Mouse (Mus musculus): Measurements from ENCODE around the gene Slc2a13. TPM values are rescaled to one million over a fixed set of nuclear protein-coding genes. Genes with fewer than 3 reads are reported as not detected.

Gene Slc2a13
- polyA plus RNA-seq (2016; fragmentation: Nextera tagmentation; extraction: Ambion mirVana): 2.7 and 2.9 TPM in 2 replicates

GRCm38 (mm10) chr15:91573111-91573538, at the start of gene Slc2a13:
Slc2a13 (minus strand) TSS chr15:91573261.
- no peaks in the 10 kb centered on the region for H3K36me3 ChIP-seq
- peak within 1 kb of the TSS; percentile 79 for H3K9ac ChIP-seq
- H3K4me2 ChIP-seq (replicated peaks): peak within 1 kb of the TSS; percentile 97
- under 1% methylated on average over 26 of the region's 26 CpGs for WGBS
- peak; percentile 88 for ATAC-seq (ENCODE audit: insufficient number of reproducible peaks, insufficient read depth, low FRiP score, low TSS enrichment)
- H3K27me3 ChIP-seq: peaks cover 8% of the 10 kb centered on the region; the same call in 1 of the 2 replicates
- no peaks in the 10 kb centered on the region for H3K9me3 ChIP-seq
- H3K4me1 ChIP-seq: 0 out of 2 replicates have a peak, but pooled peaks cover 10% of the 10 kb centered on the region
- H3K27ac ChIP-seq: peak within 1 kb of the TSS; percentile 67
- H3K4me3 ChIP-seq: peak within 1 kb of the TSS; percentile 76

DNA sequence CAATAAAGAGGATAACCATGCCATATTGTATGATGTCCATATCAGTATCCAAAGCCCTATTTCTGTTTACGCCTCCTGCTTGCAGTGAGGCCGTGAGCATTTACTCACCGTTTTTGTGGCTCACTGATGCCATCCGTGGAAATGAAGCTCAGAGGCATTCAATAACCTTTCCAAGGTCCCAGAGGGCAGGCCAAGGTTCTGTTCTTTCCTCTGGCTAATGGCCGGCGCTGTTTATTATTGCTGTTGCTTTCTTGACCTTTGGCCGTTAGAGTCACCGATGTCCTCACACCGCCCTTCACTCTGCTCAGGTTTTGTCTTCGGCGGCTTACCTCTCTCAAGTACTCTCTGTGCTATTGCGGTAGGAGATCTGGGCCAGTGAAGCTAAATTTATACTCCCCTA, 43.0 kb upstream of the Slc2a13 start:
- WGBS: 60% methylated on average over 12 of the region's 12 CpGs
- no peaks in the 10 kb centered on the region for H3K36me3 ChIP-seq
- H3K9me3 ChIP-seq: no peaks in the 10 kb centered on the region
- H3K4me3 ChIP-seq: no peak overlapping the region
- H3K27me3 ChIP-seq: no peaks in the 10 kb centered on the region
- H3K4me2 ChIP-seq (replicated peaks): no peak overlapping the region
- no peak overlapping the region for H3K9ac ChIP-seq
- ATAC-seq (ENCODE audit: insufficient number of reproducible peaks, insufficient read depth, low FRiP score, low TSS enrichment): no peak
- no peaks in the 10 kb centered on the region for H3K4me1 ChIP-seq
- no peak overlapping the region for H3K27ac ChIP-seq

DNA sequence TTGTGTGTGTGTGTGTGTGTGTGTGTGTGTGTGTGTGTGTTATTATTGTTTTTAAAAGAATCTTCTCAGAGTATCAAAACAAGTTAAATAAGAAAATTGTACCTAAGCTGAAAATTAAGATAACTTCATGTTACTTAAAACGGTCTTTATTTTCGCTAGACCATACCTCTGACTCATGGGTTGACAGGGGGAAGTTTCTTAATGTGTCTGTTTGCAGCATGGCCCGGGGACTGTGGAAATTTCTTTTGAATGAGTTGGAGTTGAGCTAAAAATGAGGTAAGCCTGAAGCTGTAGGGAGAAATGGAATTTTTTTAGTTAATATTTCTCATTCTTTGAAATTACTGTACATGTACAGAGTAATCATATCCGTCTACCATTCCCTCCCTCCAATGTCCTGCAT, 42.5 kb upstream of the Slc2a13 start:
- Histone ChIP-seq H3K4me2 (replicated peaks) (no peak overlapping the region), H3K36me3 (no peaks in the 10 kb centered on the region), H3K27me3 (no peaks in the 10 kb centered on the region), H3K9ac (no peak overlapping the region), H3K9me3 (no peaks in the 10 kb centered on the region), H3K27ac (no peak overlapping the region), H3K4me3 (no peak overlapping the region), H3K4me1 (no peaks in the 10 kb centered on the region)
- no peak for ATAC-seq (ENCODE audit: insufficient number of reproducible peaks, insufficient read depth, low FRiP score, low TSS enrichment)
- WGBS: 55% methylated on average over 4 of the region's 4 CpGs

- Histone ChIP-seq H3K4me3 (no peak overlapping the region), H3K27me3 (no peaks in the 10 kb centered on the region), H3K36me3 (no peaks in the 10 kb centered on the region), H3K27ac (no peak overlapping the region), H3K9me3 (no peaks in the 10 kb centered on the region), H3K9ac (no peak overlapping the region), H3K4me1 (no peaks in the 10 kb centered on the region), H3K4me2 (replicated peaks) (no peak overlapping the region)
- 89% methylated on average over 11 of the region's 11 CpGs for WGBS
- ATAC-seq (ENCODE audit: insufficient number of reproducible peaks, insufficient read depth, low FRiP score, low TSS enrichment): no peak
Observed at GRCm38 (mm10) chr15:91613981-91614665, 41.1 kb upstream of the Slc2a13 start.

- Histone ChIP-seq H3K36me3 (no peaks in the 10 kb centered on the region), H3K9me3 (no peaks in the 10 kb centered on the region), H3K9ac (no peak overlapping the region), H3K27me3 (no peaks in the 10 kb centered on the region), H3K4me1 (no peaks in the 10 kb centered on the region), H3K4me2 (replicated peaks) (no peak overlapping the region), H3K27ac (no peak overlapping the region), H3K4me3 (no peak overlapping the region)
- 26% methylated on average over 8 of the region's 8 CpGs for WGBS
- ATAC-seq (ENCODE audit: insufficient number of reproducible peaks, insufficient read depth, low FRiP score, low TSS enrichment): no peak
Observed at GRCm38 (mm10) chr15:91609713-91610112, 36.7 kb upstream of the Slc2a13 start.

DNA sequence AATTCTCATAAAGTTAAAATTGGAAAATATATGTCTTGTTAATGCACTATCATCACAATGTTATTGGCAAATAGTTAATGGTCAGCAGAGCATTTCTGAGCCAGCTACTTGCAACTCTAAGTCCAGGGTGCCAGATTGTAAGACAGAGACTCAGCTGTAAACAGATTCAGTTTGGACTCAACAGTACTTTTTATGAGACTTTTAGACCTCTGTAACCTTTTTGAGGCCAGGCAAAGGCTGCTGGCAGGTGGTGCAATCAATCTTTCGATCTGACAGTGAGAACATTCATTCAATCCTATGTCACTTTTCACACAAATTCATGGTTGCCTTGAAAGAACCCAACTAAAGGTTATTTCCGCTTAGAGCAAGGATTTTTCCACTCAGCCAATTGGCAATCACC, 35.8 kb upstream of the Slc2a13 start:
- ATAC-seq (ENCODE audit: insufficient number of reproducible peaks, insufficient read depth, low FRiP score, low TSS enrichment): no peak
- 80% methylated on average over 2 of the region's 2 CpGs for WGBS

GRCm38 (mm10) chr15:91601197-91601596, 28.1 kb upstream of the Slc2a13 start:
- WGBS: 43% methylated on average over 7 of the region's 7 CpGs
- Histone ChIP-seq H3K4me3 (no peak overlapping the region), H3K27me3 (no peaks in the 10 kb centered on the region), H3K4me1 (no peaks in the 10 kb centered on the region), H3K27ac (no peak overlapping the region), H3K9me3 (no peaks in the 10 kb centered on the region), H3K4me2 (replicated peaks) (no peak overlapping the region), H3K9ac (no peak overlapping the region), H3K36me3 (no peaks in the 10 kb centered on the region)
- ATAC-seq (ENCODE audit: insufficient number of reproducible peaks, insufficient read depth, low FRiP score, low TSS enrichment): no peak

More for the DNA sequence above, 35.8 kb upstream of the Slc2a13 start:
- Histone ChIP-seq H3K9ac (no peak overlapping the region), H3K27me3 (no peaks in the 10 kb centered on the region), H3K36me3 (no peaks in the 10 kb centered on the region), H3K4me2 (replicated peaks) (no peak overlapping the region), H3K27ac (no peak overlapping the region), H3K4me3 (no peak overlapping the region), H3K4me1 (no peaks in the 10 kb centered on the region), H3K9me3 (no peaks in the 10 kb centered on the region)

DNA sequence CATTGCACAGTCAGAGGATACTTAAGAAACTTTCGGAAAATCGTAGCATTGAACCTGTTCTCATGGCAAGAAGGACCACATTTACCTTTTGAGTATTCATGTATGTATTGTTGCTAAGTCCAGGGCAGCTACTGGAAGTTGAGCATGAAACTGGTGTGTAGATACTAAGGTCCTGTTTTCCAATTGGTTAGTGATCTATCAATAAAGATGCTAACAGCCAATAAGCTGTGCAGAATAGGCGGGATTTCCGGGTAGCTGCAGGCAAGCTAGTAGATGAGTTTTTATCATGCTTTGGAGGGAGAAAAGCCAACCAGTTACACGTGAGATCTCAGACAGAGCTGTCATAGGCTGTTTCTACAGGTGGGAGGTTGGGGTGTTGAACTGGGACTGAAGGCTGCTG, 24.2 kb upstream of the Slc2a13 start:
- Histone ChIP-seq H3K4me2 (replicated peaks) (no peak overlapping the region), H3K27ac (no peak overlapping the region), H3K27me3 (no peaks in the 10 kb centered on the region), H3K36me3 (no peaks in the 10 kb centered on the region), H3K4me1 (no peaks in the 10 kb centered on the region), H3K9me3 (no peaks in the 10 kb centered on the region), H3K9ac (no peak overlapping the region), H3K4me3 (no peak overlapping the region)
- 83% methylated on average over 5 of the region's 5 CpGs for WGBS
- no peak for ATAC-seq (ENCODE audit: insufficient number of reproducible peaks, insufficient read depth, low FRiP score, low TSS enrichment)

DNA sequence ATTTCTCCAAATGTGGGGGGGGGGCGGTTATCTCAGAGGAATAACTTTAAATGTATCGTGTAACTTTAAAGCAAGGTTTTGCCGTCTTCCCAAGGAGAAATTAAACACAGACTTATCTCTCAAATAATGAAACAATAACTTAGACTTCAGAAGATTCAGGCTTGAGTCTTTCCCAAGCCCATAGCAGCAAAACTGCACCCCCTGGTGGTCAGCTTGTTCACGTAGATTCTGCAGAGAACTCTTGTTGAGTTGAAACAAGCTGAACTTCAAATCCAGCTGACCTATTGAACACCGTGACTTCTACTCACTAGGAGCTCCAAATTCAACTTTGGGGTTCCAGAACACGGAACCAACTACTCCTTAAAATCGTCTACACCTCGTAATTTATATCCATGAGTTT, 1.4 kb upstream of the Slc2a13 start:
- Histone ChIP-seq H3K9me3 (no peaks in the 10 kb centered on the region), H3K27me3 (peaks cover 8% of the 10 kb centered on the region; the same call in 1 of the 2 replicates), H3K9ac (no peak overlapping the region), H3K27ac (no peak overlapping the region), H3K4me2 (replicated peaks) (no peak overlapping the region), H3K36me3 (no peaks in the 10 kb centered on the region), H3K4me1 (0 out of 2 replicates have a peak, but pooled peaks cover 10% of the 10 kb centered on the region), H3K4me3 (no peak overlapping the region)
- no peak for ATAC-seq (ENCODE audit: insufficient number of reproducible peaks, insufficient read depth, low FRiP score, low TSS enrichment)
- 29% methylated on average over 8 of the region's 8 CpGs for WGBS

GRCm38 (mm10) chr15:91572421-91573069, 516 bp downstream of the Slc2a13 start:
- no peaks in the 10 kb centered on the region for H3K36me3 ChIP-seq
- H3K27ac ChIP-seq: peak overlapping the region; percentile 67
- peak; percentile 93 for ATAC-seq (ENCODE audit: insufficient number of reproducible peaks, insufficient read depth, low FRiP score, low TSS enrichment)
- peak overlapping the region; percentile 76 for H3K4me3 ChIP-seq
- peak overlapping the region; percentile 97 for H3K4me2 ChIP-seq (replicated peaks)
- WGBS: under 1% methylated on average over 86 of the region's 91 CpGs
- H3K9me3 ChIP-seq: no peaks in the 10 kb centered on the region
- 0 out of 2 replicates have a peak, but pooled peaks cover 8% of the 10 kb centered on the region for H3K4me1 ChIP-seq
- H3K27me3 ChIP-seq: peaks cover 8% of the 10 kb centered on the region; the same call in 1 of the 2 replicates
- H3K9ac ChIP-seq: peak overlapping the region; percentile 79

GRCm38 (mm10) chr15:91571981-91572380, 1.1 kb downstream of the Slc2a13 start:
- Histone ChIP-seq H3K27ac (no peak overlapping the region), H3K9me3 (no peaks in the 10 kb centered on the region), H3K9ac (peak overlapping the region; percentile 79), H3K4me1 (0 out of 2 replicates have a peak, but pooled peaks cover 7% of the 10 kb centered on the region), H3K36me3 (no peaks in the 10 kb centered on the region), H3K27me3 (peaks cover 8% of the 10 kb centered on the region; the same call in 1 of the 2 replicates), H3K4me3 (peak overlapping the region; percentile 76), H3K4me2 (replicated peaks) (peak overlapping the region; percentile 97)
- 7% methylated on average over 8 of the region's 8 CpGs for WGBS
- ATAC-seq (ENCODE audit: insufficient number of reproducible peaks, insufficient read depth, low FRiP score, low TSS enrichment): no peak

DNA sequence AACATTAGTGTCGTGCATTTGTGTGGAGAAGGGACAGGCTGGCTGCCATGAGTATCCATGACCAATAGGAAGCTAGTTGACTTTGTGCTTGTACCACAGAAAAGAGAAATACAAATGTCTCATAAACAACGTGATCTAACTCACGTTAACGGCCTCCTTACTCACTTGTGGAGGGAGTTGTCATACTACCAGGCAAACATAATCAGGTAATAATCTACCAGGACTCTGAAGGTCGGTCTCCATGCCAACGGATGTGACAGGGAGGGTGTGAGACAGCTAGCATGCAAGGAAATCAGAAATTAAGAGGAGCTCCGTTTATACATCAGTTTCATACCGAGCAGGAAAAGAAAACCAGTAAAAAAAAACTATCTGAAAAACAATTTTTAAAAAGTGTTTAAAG, 6.3 kb downstream of the Slc2a13 start:
- H3K27me3 ChIP-seq: peaks cover 8% of the 10 kb centered on the region; the same call in 1 of the 2 replicates
- WGBS: 81% methylated on average over 8 of the region's 8 CpGs
- H3K4me2 ChIP-seq (replicated peaks): no peak overlapping the region
- H3K4me3 ChIP-seq: no peak overlapping the region
- H3K9me3 ChIP-seq: no peaks in the 10 kb centered on the region
- H3K36me3 ChIP-seq: no peaks in the 10 kb centered on the region
- ATAC-seq (ENCODE audit: insufficient number of reproducible peaks, insufficient read depth, low FRiP score, low TSS enrichment): no peak
- H3K27ac ChIP-seq: no peak overlapping the region
- no peak overlapping the region for H3K9ac ChIP-seq
- 0 out of 2 replicates have a peak, but pooled peaks cover 5% of the 10 kb centered on the region for H3K4me1 ChIP-seq
